Mouse (Mus musculus) MEL (cell line): ENCODE data around the gene Mmp15. TPM values are rescaled to one million over a fixed set of nuclear protein-coding genes. Genes with fewer than 3 reads are reported as not detected.

Experiments
- DNase-seq: peaks from one replicate; pipeline ENCODE4 v3.0.0; 2011; ENCODE audit warnings: low read depth, low spot score
- H3K27ac ChIP-seq: 2 replicates; pipeline ENCODE4 v1.5.1; 2012; ENCODE audit warnings: low read depth, mild to moderate bottlenecking, control low read depth, low read length, moderate library complexity; ENCODE audit not compliant: control insufficient read depth
- H3K27me3 ChIP-seq, 2 experiments: fragments of 150-350 bp in 1 of 2; sonication (generic) in 1 of 2; 2 replicates each; pipeline ENCODE4 v1.6.1; 2012; ENCODE audit warnings: low read length in 2 of 2, mild to moderate bottlenecking in 2 of 2, improper control_type of control experiment in 1 of 2, moderate library complexity in 1 of 2; ENCODE audit not compliant: insufficient read depth in 2 of 2, control insufficient read depth in 1 of 2
- H3K36me3 ChIP-seq, 2 experiments: 2 replicates each; pipeline ENCODE4 v1.6.1; 2012 to 2014; ENCODE audit warnings: low read length in 2 of 2, improper control_type of control experiment in 1 of 2, inconsistent platforms in 1 of 2, mild to moderate bottlenecking in 1 of 2; ENCODE audit not compliant: insufficient read depth in 2 of 2, control insufficient read depth in 1 of 2
- H3K4me1 ChIP-seq, 2 experiments: fragments of 150-350 bp in 1 of 2; sonication (generic) in 1 of 2; 2 replicates each; pipeline ENCODE4 v1.6.1; 2012; ENCODE audit warnings: low read length in 2 of 2, improper control_type of control experiment in 1 of 2, mild to moderate bottlenecking in 1 of 2; ENCODE audit not compliant: insufficient read depth in 2 of 2, control insufficient read depth in 1 of 2
- H3K4me3 ChIP-seq, 2 experiments: fragments of 150-350 bp in 1 of 2; sonication (generic) in 1 of 2; 2 replicates each; pipeline ENCODE4 v1.5.1; 2012; ENCODE audit warnings: low read depth in 2 of 2, low read length in 2 of 2, mild to moderate bottlenecking in 2 of 2, moderate library complexity in 2 of 2, control low read depth in 1 of 2, improper control_type of control experiment in 1 of 2; ENCODE audit not compliant: control insufficient read depth in 1 of 2, insufficient read depth in 1 of 2
- H3K79me2 ChIP-seq: 2 replicates; pipeline ENCODE4 v1.6.1; 2012; ENCODE audit warnings: mild to moderate bottlenecking, low read length, moderate library complexity; ENCODE audit not compliant: control insufficient read depth, poor library complexity, insufficient read depth
- H3K9ac ChIP-seq: 2 replicates; pipeline ENCODE4 v1.6.1; 2012; ENCODE audit warnings: low read depth, mild to moderate bottlenecking, control low read depth, low read length, moderate library complexity; ENCODE audit not compliant: control insufficient read depth, poor library complexity, severe bottlenecking
- H3K9me3 ChIP-seq: fragments of 150-350 bp; sonication (generic); replicated peaks from 2 replicates; pipeline ENCODE4 v1.6.1; 2012; ENCODE audit warnings: mild to moderate bottlenecking, low read length, improper control_type of control experiment, moderate library complexity; ENCODE audit not compliant: insufficient read depth
- BHLHE40 ChIP-seq: IDR thresholded peaks from 2 replicates; pipeline ENCODE4 v1.6.1; 2012; ENCODE audit warnings: low read depth, mild to moderate bottlenecking, inconsistent platforms, low read length, improper control_type of control experiment, borderline replicate concordance
- E2F4 ChIP-seq: IDR thresholded peaks from 2 replicates; pipeline ENCODE4 v1.6.1; 2011; ENCODE audit warnings: low read depth, low read length, improper control_type of control experiment, borderline replicate concordance
- ELF1 ChIP-seq: IDR thresholded peaks from 2 replicates; pipeline ENCODE4 v1.6.1; 2014; ENCODE audit warnings: low read depth, mild to moderate bottlenecking, inconsistent platforms, low read length, improper control_type of control experiment, moderate library complexity
- EP300 ChIP-seq, 2 experiments: IDR thresholded peaks; 2 replicates each; pipeline ENCODE4 v1.6.1; 2011; ENCODE audit warnings: improper control_type of control experiment in 2 of 2, low read length in 2 of 2, low read depth in 1 of 2, mild to moderate bottlenecking in 1 of 2
- GABPA ChIP-seq: IDR thresholded peaks from 2 replicates; pipeline ENCODE4 v1.6.1; 2012; ENCODE audit warnings: low read depth, mild to moderate bottlenecking, inconsistent platforms, low read length, improper control_type of control experiment, moderate library complexity
- JUND ChIP-seq: IDR thresholded peaks from 2 replicates; pipeline ENCODE4 v1.6.1; 2011; ENCODE audit warnings: low read depth, mild to moderate bottlenecking, improper control_type of control experiment, low read length
- MAFK ChIP-seq: IDR thresholded peaks from 2 replicates; pipeline ENCODE4 v1.6.1; 2011; ENCODE audit warnings: low read depth, mild to moderate bottlenecking, low read length, improper control_type of control experiment, borderline replicate concordance
- MAX ChIP-seq: IDR thresholded peaks from 2 replicates; pipeline ENCODE4 v1.6.1; 2011; ENCODE audit warnings: low read length, improper control_type of control experiment
- MYB ChIP-seq: IDR thresholded peaks from 2 replicates; pipeline ENCODE4 v1.6.1; 2011; ENCODE audit warnings: mild to moderate bottlenecking, low read depth, low read length, improper control_type of control experiment
- MYC ChIP-seq: IDR thresholded peaks from 2 replicates; pipeline ENCODE4 v1.6.1; 2011; ENCODE audit warnings: low read depth, mild to moderate bottlenecking, low read length, improper control_type of control experiment, moderate library complexity
- NRF1 ChIP-seq: IDR thresholded peaks from 2 replicates; pipeline ENCODE4 v1.6.1; 2014; ENCODE audit warnings: low read depth, mild to moderate bottlenecking, inconsistent platforms, low read length, improper control_type of control experiment, moderate library complexity; ENCODE audit not compliant: poor library complexity, insufficient read depth, severe bottlenecking
- POLR2AphosphoS2 ChIP-seq: IDR thresholded peaks from 2 replicates; pipeline ENCODE4 v1.6.1; 2011; ENCODE audit warnings: low read length, improper control_type of control experiment
- POLR2AphosphoS5 ChIP-seq: IDR thresholded peaks from 2 replicates; pipeline ENCODE4 v1.6.1; 2012; ENCODE audit warnings: low read depth, borderline replicate concordance, mild to moderate bottlenecking, inconsistent platforms, low read length, moderate library complexity, mixed read lengths
- RCOR1 ChIP-seq: IDR thresholded peaks from 2 replicates; pipeline ENCODE4 v1.6.1; 2012; ENCODE audit warnings: low read depth, mild to moderate bottlenecking, inconsistent platforms, low read length, improper control_type of control experiment
- SIN3A ChIP-seq: IDR thresholded peaks from 2 replicates; pipeline ENCODE4 v1.6.1; 2012; ENCODE audit warnings: low read length, improper control_type of control experiment, inconsistent platforms
- SMC3 ChIP-seq: IDR thresholded peaks from 2 replicates; pipeline ENCODE4 v1.6.1; 2011; ENCODE audit warnings: low read depth, low read length, improper control_type of control experiment
- TBP ChIP-seq: IDR thresholded peaks from 2 replicates; pipeline ENCODE4 v1.8.0; 2011; ENCODE audit warnings: low read depth, low read length, improper control_type of control experiment
- TCF12 ChIP-seq: IDR thresholded peaks from 2 replicates; pipeline ENCODE4 v1.6.1; 2014; ENCODE audit warnings: low read depth, mild to moderate bottlenecking, inconsistent platforms, low read length, improper control_type of control experiment, moderate library complexity
- UBTF ChIP-seq: IDR thresholded peaks from 2 replicates; pipeline ENCODE4 v1.6.1; 2012; ENCODE audit warnings: low read depth, mild to moderate bottlenecking, inconsistent platforms, low read length, improper control_type of control experiment, moderate library complexity, borderline replicate concordance; ENCODE audit not compliant: insufficient read depth
- USF1 ChIP-seq: IDR thresholded peaks from 2 replicates; pipeline ENCODE4 v1.6.1; 2014; ENCODE audit warnings: low read depth, mild to moderate bottlenecking, inconsistent platforms, low read length, improper control_type of control experiment, moderate library complexity
- ZKSCAN1 ChIP-seq: IDR thresholded peaks from 2 replicates; pipeline ENCODE4 v1.6.1; 2012; ENCODE audit warnings: low read depth, mild to moderate bottlenecking, inconsistent platforms, low read length, improper control_type of control experiment, moderate library complexity
- ZMIZ1 ChIP-seq: IDR thresholded peaks from 2 replicates; pipeline ENCODE4 v1.6.1; 2012; ENCODE audit warnings: low read depth, mild to moderate bottlenecking, inconsistent platforms, low read length, improper control_type of control experiment, moderate library complexity
- polyA plus RNA-seq, 2 experiments: library from polyadenylated mRNA; stranded (reverse) in 1 of 2; unstranded in 1 of 2; fragments of >175 nt in 1 of 2; fragments of >200 nt in 1 of 2; gene quantifications; 2 replicates each; pipeline versions ENCODE4 v1.2.1 to v1.2.4; 2012; ENCODE audit warnings: low replicate concordance in 2 of 2, low read depth in 1 of 2; ENCODE audit not compliant: insufficient read length in 2 of 2, insufficient read depth in 1 of 2, missing spikeins in 1 of 2
- total RNA-seq: library from RNA; depleted of rRNA; stranded (reverse); fragments of 300-350 nt; gene quantifications from 2 replicates; pipeline ENCODE4 v1.2.3, GENCODE M21; 2012

The Mmp15 gene
- total and polyA plus RNA-seq, 3 experiments: 0.01 TPM; not detected in 2

- TF ChIP-seq NRF1 (no peak), E2F4 (no peak), SIN3A (no peak)
These were observed 3.0 kb upstream of the Mmp15 start (continued) for GRCm38 (mm10) chr8:95348811-95349630.

GRCm38 (mm10) chr8:95351461-95351860 lies 607 bp upstream of the Mmp15 start:
- H3K9me3 ChIP-seq: no peaks in the 10 kb centered on the region
- H3K36me3 ChIP-seq: no peaks in the 10 kb centered on the region
- TF ChIP-seq UBTF: no peak
- TF ChIP-seq, all 39 proteins: peak for 0
- no peaks in the 10 kb centered on the region for H3K79me2 ChIP-seq
- no peak overlapping the region for H3K9ac ChIP-seq
- no peaks in the 10 kb centered on the region for H3K27me3 ChIP-seq
- DNase-seq: no peak
- H3K4me3 ChIP-seq: no peak overlapping the region
- H3K27ac ChIP-seq: no peak overlapping the region
- H3K4me1 ChIP-seq: no peaks in the 10 kb centered on the region

GRCm38 (mm10) chr8:95352871-95353866 lies 1.1 kb downstream of the Mmp15 start:
- Histone ChIP-seq H3K79me2 (no peaks in the 10 kb centered on the region), H3K9ac (no peak overlapping the region), H3K4me3 (no peak overlapping the region), H3K27ac (no peak overlapping the region), H3K36me3 (no peaks in the 10 kb centered on the region), H3K27me3 (no peaks in the 10 kb centered on the region), H3K9me3 (no peaks in the 10 kb centered on the region), H3K4me1 (no peaks in the 10 kb centered on the region)
- DNase-seq: no peak
- TF ChIP-seq USF1 (no peak), BHLHE40 (no peak), RCOR1 (no peak), MAFK (no peak), GABPA (no peak), JUND (no peak), SMC3 (no peak), MYC (no peak), ELF1 (no peak), MYB (no peak), EP300 (IDR thresholded peaks at IDR 0.05; ENCODE audit: low read depth in 1 of 2, low read length in 2 of 2) (no peak), ZMIZ1 (no peak), ZKSCAN1 (no peak), TCF12 (no peak), TBP (no peak), E2F4 (no peak), POLR2AphosphoS2 (no peak), POLR2AphosphoS5 (no peak), MAX (no peak)
